Mouse (Mus musculus): ENCODE results near the gene Slc4a1.
A peak's percentile ranks its signal among the peaks of the same experiment; 100 is the strongest.

Gene Slc4a1

DNA sequence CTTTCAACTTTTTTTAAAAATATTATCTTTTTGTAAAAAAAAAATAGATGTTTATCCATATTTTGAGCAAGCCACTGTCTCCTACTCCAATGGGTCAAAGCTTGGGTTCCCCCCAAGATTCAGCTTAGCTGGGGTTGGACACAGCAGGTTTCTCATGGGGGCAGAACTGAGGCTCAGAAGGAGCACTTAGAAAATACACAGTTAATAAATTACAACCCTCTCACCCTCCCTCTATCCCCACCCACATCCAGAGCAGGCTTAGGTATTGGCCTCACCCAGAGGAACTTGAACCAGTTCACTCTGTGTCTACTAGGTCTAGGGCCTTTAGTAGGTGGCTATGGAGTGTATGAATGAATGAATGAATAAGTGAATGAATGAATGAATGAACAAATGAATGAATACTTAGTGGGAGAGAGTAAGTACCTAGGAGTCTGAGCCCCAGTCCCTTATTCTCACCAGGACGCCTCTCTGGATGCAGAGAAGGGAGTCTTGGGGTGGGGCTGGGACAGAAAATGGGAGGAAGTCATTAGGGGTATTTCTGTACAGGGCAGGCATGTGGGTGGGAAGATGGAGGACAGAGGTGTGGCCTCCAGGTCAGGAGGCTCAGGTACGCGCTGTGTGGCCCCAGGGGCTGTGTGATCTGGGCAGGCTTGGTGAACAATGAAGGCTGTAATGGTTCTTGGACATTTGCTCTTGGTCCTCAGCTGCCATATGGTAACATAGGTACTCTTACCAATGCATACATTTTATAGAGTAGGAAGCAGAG lies 16.6 kb downstream of the Slc4a1 start:
- DNase-seq = no peak

DNA sequence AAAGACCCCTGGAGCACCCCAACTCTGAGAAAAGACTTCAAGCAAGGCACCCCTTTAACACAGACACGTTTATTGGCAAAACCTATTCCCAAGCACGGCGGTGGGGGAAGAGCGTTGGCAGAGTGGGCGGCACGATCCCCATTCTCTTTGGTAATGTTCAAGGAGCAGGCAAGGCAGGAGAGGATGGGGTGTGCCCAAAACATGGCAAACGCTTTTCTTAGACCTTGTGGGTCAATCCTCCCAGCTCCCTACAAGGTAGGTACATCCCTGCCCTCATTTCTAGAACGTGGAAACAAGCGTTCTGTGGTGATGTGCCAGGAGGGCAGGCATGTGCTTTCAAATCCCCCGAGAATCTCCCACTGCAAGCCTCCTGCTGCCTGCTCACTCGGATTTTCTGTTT lies 17.2 kb downstream of the Slc4a1 start:
- DNase-seq = no peak

GRCm38 (mm10) chr11:102348101-102348585 lies 17.9 kb downstream of the Slc4a1 start:
- no peak for DNase-seq

GRCm38 (mm10) chr11:102347683-102348082 lies 18.3 kb downstream of the Slc4a1 start:
- no peak for DNase-seq

DNA sequence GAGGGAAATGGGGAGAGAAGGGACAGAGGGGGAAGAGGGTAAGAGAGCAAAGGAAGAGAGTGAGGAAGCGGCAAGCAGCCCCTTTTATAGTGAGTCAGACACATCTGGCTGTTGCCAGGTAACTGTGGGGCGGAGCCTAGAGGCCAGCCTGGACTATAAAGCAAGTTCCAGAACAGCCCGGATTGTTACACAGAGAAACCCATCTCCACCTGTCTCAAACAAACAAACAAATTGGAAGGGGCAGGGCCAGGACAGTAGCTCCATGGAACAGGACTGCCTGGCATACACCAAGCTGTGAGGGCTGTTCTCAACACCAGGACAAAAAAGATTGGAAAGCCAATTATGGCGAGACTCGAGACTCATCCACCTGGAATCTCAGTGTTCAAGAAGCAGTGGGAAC lies 19.1 kb downstream of the Slc4a1 start:
- DNase-seq = no peak

DNA sequence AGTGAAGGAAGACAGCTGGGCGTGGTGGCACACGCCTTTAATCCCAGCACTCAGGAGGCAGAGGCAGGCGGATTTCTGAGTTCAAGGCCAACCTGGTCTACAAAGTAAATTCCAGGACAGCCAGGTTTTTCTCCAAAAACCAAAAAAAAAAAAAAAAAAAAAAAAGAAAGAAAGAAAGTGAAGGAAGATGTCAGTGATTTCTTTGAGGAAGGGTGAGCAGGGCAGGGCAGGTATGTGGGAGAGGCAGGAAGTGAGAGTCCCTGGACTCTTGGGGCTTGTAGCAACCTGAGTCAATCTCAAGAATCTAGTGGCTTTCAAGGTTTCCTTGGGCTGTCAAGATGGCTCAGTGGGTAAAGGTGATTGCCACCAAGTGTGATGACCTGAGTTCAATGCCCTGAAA lies 21.5 kb downstream of the Slc4a1 start:
- DNase-seq = no peak

DNA sequence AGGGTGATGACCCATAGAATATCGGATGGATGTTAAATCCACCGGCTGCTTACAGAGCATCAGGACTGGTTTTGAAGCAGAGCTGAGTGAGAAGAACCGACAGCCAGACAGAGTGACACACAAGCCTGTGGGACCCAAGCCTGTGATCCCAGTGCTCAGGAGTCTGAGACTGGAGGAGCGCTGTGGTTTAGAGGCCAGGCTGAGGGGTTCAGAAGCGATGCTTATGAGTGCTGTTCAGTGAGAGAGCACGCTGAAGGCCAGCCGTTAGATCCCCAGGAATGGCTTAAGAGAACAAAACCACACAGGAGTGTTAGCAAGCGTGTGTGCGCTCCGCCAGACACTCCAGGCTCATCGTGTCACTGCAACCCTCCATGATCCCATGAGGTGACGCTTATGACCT lies 23.3 kb downstream of the Slc4a1 start:
- DNase-seq = peak; percentile 22

DNA sequence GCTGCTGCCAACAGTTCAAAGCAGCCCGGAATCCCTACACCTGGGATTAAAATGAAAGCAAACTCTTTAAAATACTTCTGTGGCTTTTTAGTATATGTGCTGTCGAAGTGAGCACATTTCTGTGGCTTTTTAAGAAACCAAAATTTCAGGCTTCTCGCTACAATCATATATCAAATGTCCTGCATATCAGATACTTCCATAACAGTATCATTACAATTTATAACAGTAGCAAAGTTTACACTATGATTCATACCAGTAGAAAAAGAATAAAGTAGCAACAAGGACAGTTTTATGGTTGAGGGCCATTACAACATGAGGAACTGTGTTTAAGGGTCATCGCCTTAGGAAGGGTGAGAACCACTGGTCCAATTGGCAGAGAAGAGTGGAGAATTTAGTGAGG lies 24.9 kb downstream of the Slc4a1 start:
- DNase-seq = no peak

DNA sequence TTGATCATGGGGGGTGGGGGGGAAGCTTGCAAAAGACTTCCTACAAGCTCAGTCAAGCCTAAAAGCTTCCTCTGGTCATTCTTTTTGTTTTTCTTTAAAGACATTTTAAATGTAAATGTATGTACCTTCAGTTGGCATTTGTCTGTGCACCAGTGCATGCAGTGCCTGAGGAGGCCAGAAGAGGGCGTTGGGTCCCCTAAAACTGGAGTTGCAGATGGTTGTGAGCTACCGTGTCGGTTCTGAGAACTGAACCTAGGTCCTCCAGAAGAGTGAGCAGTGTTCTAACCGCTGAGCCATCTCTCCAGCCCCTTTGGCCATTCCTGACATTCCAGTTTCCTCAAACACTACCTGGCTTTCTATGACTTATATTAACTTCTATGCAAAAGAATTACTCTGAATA lies 26.4 kb downstream of the Slc4a1 start:
- DNase-seq = no peak

GRCm38 (mm10) chr11:102339195-102339594 lies 26.8 kb downstream of the Slc4a1 start:
- no peak for DNase-seq

- peak; percentile 30 for DNase-seq
These were observed 27.4 kb downstream of the Slc4a1 start for GRCm38 (mm10) chr11:102338561-102338960.

- no peak for DNase-seq
These were observed 28.1 kb downstream of the Slc4a1 start for GRCm38 (mm10) chr11:102337921-102338320.

- DNase-seq = no peak
These were observed 29.8 kb downstream of the Slc4a1 start for GRCm38 (mm10) chr11:102336191-102336590.

DNA sequence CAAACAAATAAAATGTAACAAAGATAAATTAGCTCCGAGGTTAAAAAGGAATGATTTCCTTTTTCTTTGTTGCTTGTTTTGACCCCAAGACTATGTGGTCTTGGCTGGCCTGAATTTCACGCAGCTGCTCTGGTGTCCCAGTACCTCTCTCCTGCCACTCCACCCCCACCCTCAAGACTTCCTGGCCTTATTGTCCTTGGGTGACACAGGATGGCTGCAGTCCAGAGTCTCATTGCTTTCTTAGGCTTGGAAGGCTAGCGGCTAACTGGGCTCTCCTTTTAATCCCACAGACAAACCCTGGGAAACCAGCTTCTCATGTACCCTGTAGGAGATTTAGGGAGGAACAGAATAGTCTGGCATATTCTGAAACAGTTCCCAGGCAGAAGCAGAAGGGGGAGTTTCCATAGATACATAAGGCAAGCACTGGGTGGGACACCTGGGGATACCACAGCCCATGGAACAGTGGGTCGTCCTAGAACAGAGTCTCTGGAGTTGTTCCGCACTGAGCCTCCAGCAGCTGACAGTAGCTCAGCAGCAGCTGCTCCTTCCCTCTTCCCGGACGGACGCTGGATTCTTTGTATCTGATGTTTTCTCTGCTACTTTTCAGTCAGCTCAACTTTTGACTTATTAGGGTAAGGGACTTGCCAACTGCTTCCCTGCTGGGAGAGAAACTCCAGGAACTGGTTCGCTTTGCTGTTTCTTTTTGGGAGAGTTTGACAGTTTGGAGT lies 30.9 kb downstream of the Slc4a1 start:
- peak; percentile 41 for DNase-seq

GRCm38 (mm10) chr11:102334010-102334409 lies 32.0 kb downstream of the Slc4a1 start:
- no peak for DNase-seq

- DNase-seq = no peak
These were observed 32.9 kb downstream of the Slc4a1 start for GRCm38 (mm10) chr11:102333061-102333460.

- no peak for DNase-seq
These were observed 34.2 kb downstream of the Slc4a1 start for GRCm38 (mm10) chr11:102331806-102332205.

GRCm38 (mm10) chr11:102330039-102330438 lies 36.0 kb downstream of the Slc4a1 start:
- DNase-seq = no peak

DNA sequence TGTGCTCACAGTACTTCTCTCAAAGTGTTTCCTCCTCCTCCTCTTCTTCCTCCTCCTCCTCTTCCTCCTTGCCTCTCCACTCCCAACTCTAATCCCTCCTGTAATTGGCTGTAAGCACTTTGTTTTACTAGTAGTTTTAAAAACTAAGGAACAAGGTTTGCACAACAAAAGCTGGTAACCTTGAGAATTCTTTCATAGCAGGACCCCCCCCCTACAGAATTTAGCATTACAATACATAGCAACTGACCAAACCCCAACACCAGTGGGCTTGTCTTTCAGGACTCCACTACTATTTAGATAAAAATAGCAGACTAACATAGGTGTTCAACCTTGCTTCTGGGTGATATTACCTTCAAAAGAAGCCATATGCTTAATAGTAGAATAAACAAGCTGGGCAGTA lies 36.5 kb downstream of the Slc4a1 start:
- no peak for DNase-seq

GRCm38 (mm10) chr11:102327839-102328238 lies 38.2 kb downstream of the Slc4a1 start:
- no peak for DNase-seq

GRCm38 (mm10) chr11:102327250-102327649 lies 38.8 kb downstream of the Slc4a1 start:
- DNase-seq = no peak

DNA sequence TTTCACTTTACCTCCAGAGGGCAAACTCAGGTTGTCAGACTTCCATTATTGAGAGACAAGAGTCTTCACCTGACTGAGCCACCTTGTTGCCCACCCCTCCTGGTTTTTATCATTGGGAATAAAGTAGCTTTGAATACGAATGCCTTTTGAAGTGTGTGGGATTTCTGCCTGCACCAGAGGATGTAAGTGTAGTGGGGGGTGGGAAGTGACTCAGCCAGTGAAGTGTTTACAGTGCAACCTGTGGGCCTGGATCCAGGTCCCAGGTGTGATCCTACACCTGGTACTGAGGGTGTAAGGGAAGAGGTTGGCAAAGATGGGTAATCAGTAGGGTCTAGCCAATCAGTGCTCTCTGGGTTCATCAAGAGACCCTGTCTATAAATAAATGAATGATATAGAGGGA lies 42.5 kb downstream of the Slc4a1 start:
- DNase-seq = no peak

- DNase-seq = no peak
These were observed 44.1 kb downstream of the Slc4a1 start for GRCm38 (mm10) chr11:102321931-102322330.

DNA sequence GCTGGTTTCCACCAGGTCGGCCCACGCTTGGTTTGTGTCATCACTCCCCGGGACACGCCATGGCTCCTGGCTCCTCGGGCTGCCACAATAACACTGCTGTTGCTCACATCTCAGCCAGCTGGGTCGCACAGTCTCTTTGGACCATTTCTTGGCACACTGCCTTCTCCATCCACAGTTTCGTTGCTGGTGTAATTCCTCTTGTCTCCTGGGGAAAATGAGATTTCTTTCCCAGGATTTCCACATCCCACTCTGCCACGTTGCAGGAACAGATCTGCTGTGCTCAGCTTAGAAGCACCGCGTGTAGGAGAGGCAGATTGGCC lies 45.4 kb downstream of the Slc4a1 start:
- peak; percentile 74 for DNase-seq
